Comparison of ENCODE assay signal across 15 mouse cellular contexts in genomic region chr10:121569796-121570195, GRCm38 (mm10). TPM values are rescaled to one million over a fixed set of nuclear protein-coding genes. Genes with fewer than 3 reads are reported as not detected.
DNase-seq lines count a peak whose midpoint lies in the region; ATAC-seq and TF ChIP-seq lines count a peak whose summit lies in the region.
"Had no signal": no experiment of that assay in that cellular context is flagged by ENCODE, and none has a peak within 500 bp of the region (broad histone marks: within the 10 kb centered on the region; RNA-seq: fewer than 3 reads in every experiment).

No protein-coding gene starts in this region.

- H3K4me1 ChIP-seq in G1E (ENCODE audit: insufficient read depth, low read depth, low read length): peaks cover 39% of the 10 kb centered on the region
- H3K4me1 ChIP-seq in forebrain, postnatal 0 days (ENCODE audit: insufficient read depth): no peaks in the 10 kb centered on the region
- H3K4me1 ChIP-seq in midbrain, embryonic 10.5 days: peaks cover 21% of the 10 kb centered on the region
- H3K4me1 ChIP-seq in thymus, adult 2 months (replicated peaks; ENCODE audit: control insufficient read depth, insufficient read depth, low read length): no peaks in the 10 kb centered on the region
- H3K4me1 ChIP-seq: lung, embryonic 15.5 days had no signal

- peak overlapping the region; percentile 42; the same call in 1 of the 2 replicates for H3K4me2 ChIP-seq in forebrain, postnatal 0 days (ENCODE audit: low read depth)
- H3K4me2 ChIP-seq: lung, embryonic 15.5 days had no signal

- H3K27ac ChIP-seq in forebrain, postnatal 0 days (ENCODE audit: low read depth, low read length): peak overlapping the region; percentile 60
- peak overlapping the region; percentile 70; the same call in 1 of the 2 replicates for H3K27ac ChIP-seq in midbrain, embryonic 10.5 days (replicated peaks)
- no peak overlapping the region for H3K27ac ChIP-seq in thymus, adult 2 months (ENCODE audit: control insufficient read depth, insufficient read depth, low read length)
- H3K27ac ChIP-seq: gastrocnemius, adult 2 months; left cerebral cortex, adult 2 months; lung, embryonic 15.5 days had no signal

- 49% methylated on average over 6 of the region's 6 CpGs for WGBS in forebrain, postnatal 0 days
- WGBS in midbrain, embryonic 10.5 days: 78% methylated on average over 6 of the region's 6 CpGs
- 96% methylated on average over 6 of the region's 6 CpGs for WGBS in thymus, adult 2 months

- H3K4me3 ChIP-seq in G1E (ENCODE audit: low read depth, low read length): peak overlapping the region; percentile 31; the same call in 1 of the 2 replicates
- no peak overlapping the region for H3K4me3 ChIP-seq in forebrain, postnatal 0 days (ENCODE audit: low read depth, low read length)
- no peak overlapping the region; the same call in 1 of the 2 replicates for H3K4me3 ChIP-seq in midbrain, embryonic 10.5 days
- no peak overlapping the region for H3K4me3 ChIP-seq in thymus, adult 2 months (ENCODE audit: control insufficient read depth, insufficient read depth, low read length)
- H3K4me3 ChIP-seq: erythroblast, embryonic 14.5 days; gastrocnemius, adult 2 months; left cerebral cortex, adult 2 months; lung, embryonic 15.5 days; megakaryocyte, embryonic 14.5 days had no signal

- no peak for TF ChIP-seq POLR2A in thymus, adult 2 months (IDR thresholded peaks at IDR 0.05; ENCODE audit: control insufficient read depth, extremely low read depth, insufficient read depth, low read length, poor library complexity)

- peaks cover 68% of the 10 kb centered on the region for H3K36me3 ChIP-seq in G1E (replicated peaks)
- peaks cover 37% of the 10 kb centered on the region for H3K36me3 ChIP-seq in forebrain, postnatal 0 days (ENCODE audit: insufficient read depth)
- peaks cover 63% of the 10 kb centered on the region for H3K36me3 ChIP-seq in midbrain, embryonic 10.5 days
- H3K36me3 ChIP-seq in thymus, adult 2 months (ENCODE audit: control insufficient read depth, insufficient read depth, low read length): peaks cover 55% of the 10 kb centered on the region

- peaks cover 23% of the 10 kb centered on the region for H3K9me3 ChIP-seq in G1E (replicated peaks)
- no peaks in the 10 kb centered on the region for H3K9me3 ChIP-seq in forebrain, postnatal 0 days (ENCODE audit: low read length)
- H3K9me3 ChIP-seq in midbrain, embryonic 10.5 days (replicated peaks): peaks cover 14% of the 10 kb centered on the region
- H3K9me3 ChIP-seq: lung, embryonic 15.5 days had no signal

- no peak overlapping the region for H3K9ac ChIP-seq in forebrain, postnatal 0 days
- H3K9ac ChIP-seq: lung, embryonic 15.5 days had no signal

- ATAC-seq in G1E (ENCODE audit: extremely low read depth, insufficient number of reproducible peaks, low FRiP score, poor library complexity, severe bottlenecking): no peak
- ATAC-seq in forebrain, postnatal 0 days: peak; percentile 36

- peak; percentile 82 for DNase-seq in heart, adult 11 months
- DNase-seq in heart, adult 8-10 months (ENCODE audit: low spot score): no peak
- no peak for DNase-seq in G1E (ENCODE audit: low spot score)
- no peak for DNase-seq in forebrain, postnatal 0 days
- no peak for DNase-seq in midbrain, embryonic 10.5 days (ENCODE audit: low spot score)
- DNase-seq in thymus, adult 2 months: no peak
- DNase-seq in yolk sac, embryonic 10.5 days (ENCODE audit: low spot score): no peak
- no peak for DNase-seq in adrenal gland, adult 2 months
- DNase-seq: cerebellum, adult 11-12 months; gastrocnemius, adult 2 months; kidney, adult 18-20 months had no signal

- no peak for TF ChIP-seq CTCF in G1E (IDR thresholded peaks at IDR 0.05; ENCODE audit: low read depth, low read length)
- no peak for TF ChIP-seq CTCF in forebrain, postnatal 0 days (IDR thresholded peaks at IDR 0.05; ENCODE audit: low read depth)
- TF ChIP-seq CTCF in thymus, adult 2 months (IDR thresholded peaks at IDR 0.05; ENCODE audit: borderline replicate concordance, control insufficient read depth, extremely low read depth, insufficient read depth, low read length, poor library complexity): no peak

- no peaks in the 10 kb centered on the region for H3K27me3 ChIP-seq in G1E (ENCODE audit: insufficient read depth, low read length)
- H3K27me3 ChIP-seq in forebrain, postnatal 0 days (ENCODE audit: insufficient read depth, low read length): no peaks in the 10 kb centered on the region
- H3K27me3 ChIP-seq in midbrain, embryonic 10.5 days (ENCODE audit: low read depth, poor library complexity, severe bottlenecking): peaks cover 6% of the 10 kb centered on the region; the same call in 1 of the 2 replicates
- H3K27me3 ChIP-seq in thymus, adult 2 months (ENCODE audit: control insufficient read depth, insufficient read depth, low read length): no peaks in the 10 kb centered on the region
- H3K27me3 ChIP-seq: lung, embryonic 15.5 days; megakaryocyte, embryonic 14.5 days had no signal

RNA-seq across cellular contexts. Expression of gene Tbk1, which starts 16.8 kb away (rescaled TPM):
- total RNA-seq in heart, adult 8-10 months (2022): 10 to 100 TPM; 12.0 to 17.2 (median 16.2) TPM
- total RNA-seq in G1E (2014; fragmentation: Nextera tagmentation): 79.4 and 96.3 TPM in 2 replicates
- total RNA-seq in G1E (2017): 98.3 and 107 TPM in 2 replicates
- polyA plus RNA-seq in G1E (2012): 4.1 and 6.8 TPM in 2 replicates
- total RNA-seq in forebrain, postnatal 0 days (2014; rRNA removed): 30.9 and 34.2 TPM in 2 replicates
- polyA plus RNA-seq in forebrain, postnatal 0 days (2015; fragmentation: Nextera tagmentation; extraction: Ambion mirVana): 17.5 and 23.7 TPM in 2 replicates
- 32.6 and 32.9 TPM in 2 replicates for polyA plus RNA-seq in midbrain, embryonic 10.5 days (2016; fragmentation: Nextera tagmentation; extraction: Ambion mirVana)
- polyA plus RNA-seq in thymus, adult 2 months (2012; rRNA removed): 16.4 and 19.6 TPM in 2 replicates
- total RNA-seq in adrenal gland, adult 2 months (2021): 10 to 100 TPM; 37.8 to 45.9 TPM
- 3.5 and 3.7 TPM in 2 replicates for polyA plus RNA-seq in adrenal gland, adult 2 months (2012; rRNA removed)

RNA-seq across cellular contexts. Expression of gene Xpot, which starts 56.3 kb away (rescaled TPM):
- total RNA-seq in heart, adult 8-10 months (2022): 10 to 100 TPM; 29.2 to 31.6 (median 31.1) TPM
- total RNA-seq in G1E (2014; fragmentation: Nextera tagmentation) (87.0 and 107 TPM in 2 replicates), G1E (2017) (89.7 and 110 TPM in 2 replicates)
- 21.1 and 116 TPM in 2 replicates for polyA plus RNA-seq in G1E (2012)
- 75.1 and 92.7 TPM in 2 replicates for total RNA-seq in forebrain, postnatal 0 days (2014; rRNA removed)
- polyA plus RNA-seq in forebrain, postnatal 0 days (2015; fragmentation: Nextera tagmentation; extraction: Ambion mirVana): 23.5 and 28.1 TPM in 2 replicates
- polyA plus RNA-seq in midbrain, embryonic 10.5 days (2016; fragmentation: Nextera tagmentation; extraction: Ambion mirVana): 50.5 and 54.7 TPM in 2 replicates
- polyA plus RNA-seq in thymus, adult 2 months (2012; rRNA removed): 80.9 and 88.8 TPM in 2 replicates
- total RNA-seq in adrenal gland, adult 2 months (2021): 10 to 100 TPM; 62.1 to 72.7 TPM
- polyA plus RNA-seq in adrenal gland, adult 2 months (2012; rRNA removed): 70.2 and 92.4 TPM in 2 replicates
